Mouse (Mus musculus) kidney, adult 2 months (tissue): Measurements from ENCODE around the gene Fras1.

ENCODE experiments used
- CTCF ChIP-seq: fragments of 200-500 bp; conservative IDR thresholded peaks from 2 replicates; pipeline ENCODE4 v1.5.1; 2011; ENCODE audit warnings: low read depth, mild to moderate bottlenecking, control low read depth, low read length, moderate library complexity, mixed read lengths; ENCODE audit not compliant: insufficient read depth, insufficient read length
- POLR2A ChIP-seq: fragments of 200-500 bp; IDR thresholded peaks from one replicate; pipeline ENCODE4 v1.6.1; 2011; ENCODE audit warnings: low read depth, low read length, control low read depth

GRCm38 (mm10) chr5:96768846-96769471, 395.2 kb downstream of the Fras1 start:
- TF ChIP-seq POLR2A (no peak), CTCF (peak; percentile 84)
